Mouse (Mus musculus) E14TG2a.4 (cell line): ENCODE measurements around the gene Pgghg.

Source experiments
- CTCF ChIP-seq: conservative IDR thresholded peaks from 2 replicates; pipeline ENCODE4 v1.5.1; 2014; ENCODE audit warnings: low read length
- NANOG ChIP-seq: IDR thresholded peaks from 2 replicates; pipeline ENCODE4 v1.6.1; 2014; ENCODE audit warnings: borderline replicate concordance, low read length, mixed read lengths

GRCm38 (mm10) chr7:140971479-140972171 lies 30.4 kb downstream of the Pgghg start:
- no peak for TF ChIP-seq CTCF
- TF ChIP-seq NANOG, result no peak
